Mouse (Mus musculus) adrenal gland (tissue): ENCODE data around the gene Pctp.

Source experiments
- intact Hi-C: fragments of 180-260 bp; cut with DNase I; formaldehyde crosslinking; loops from one replicate; pipeline ENCODE4 v1.15.1; 2025

Pctp gene

GRCm38 (mm10) chr11:89978914-89979818 lies 23.5 kb downstream of the Pctp start:
- intact Hi-C loops = no loop called here

- intact Hi-C loops = no loop called here
Measured at GRCm38 (mm10) chr11:89978353-89978831, 24.3 kb downstream of the Pctp start.

GRCm38 (mm10) chr11:89977746-89978352 lies 24.8 kb downstream of the Pctp start:
- intact Hi-C loops = no loop called here

- intact Hi-C loops = no loop called here
Measured at GRCm38 (mm10) chr11:89976361-89976760, 26.3 kb downstream of the Pctp start.

- intact Hi-C loops = no loop called here
Measured at GRCm38 (mm10) chr11:89971296-89971695, 31.4 kb downstream of the Pctp start.

- intact Hi-C loops = no loop called here
Measured at GRCm38 (mm10) chr11:89970726-89971125, 32.0 kb downstream of the Pctp start.

- intact Hi-C loops = no loop called here
Measured at GRCm38 (mm10) chr11:89969131-89969530, 33.6 kb downstream of the Pctp start.

- intact Hi-C loops = no loop called here
Measured at GRCm38 (mm10) chr11:89950691-89951270, 51.9 kb downstream of the Pctp start.

GRCm38 (mm10) chr11:89947806-89948205 lies 54.9 kb downstream of the Pctp start:
- intact Hi-C loops = no loop called here

- intact Hi-C loops = no loop called here
Measured at GRCm38 (mm10) chr11:89945159-89945558, 57.5 kb downstream of the Pctp start.

GRCm38 (mm10) chr11:89937241-89937640 lies 65.5 kb downstream of the Pctp start:
- intact Hi-C loops = no loop called here
